Mouse (Mus musculus): ENCODE data around the gene Gjb3.

DNA sequence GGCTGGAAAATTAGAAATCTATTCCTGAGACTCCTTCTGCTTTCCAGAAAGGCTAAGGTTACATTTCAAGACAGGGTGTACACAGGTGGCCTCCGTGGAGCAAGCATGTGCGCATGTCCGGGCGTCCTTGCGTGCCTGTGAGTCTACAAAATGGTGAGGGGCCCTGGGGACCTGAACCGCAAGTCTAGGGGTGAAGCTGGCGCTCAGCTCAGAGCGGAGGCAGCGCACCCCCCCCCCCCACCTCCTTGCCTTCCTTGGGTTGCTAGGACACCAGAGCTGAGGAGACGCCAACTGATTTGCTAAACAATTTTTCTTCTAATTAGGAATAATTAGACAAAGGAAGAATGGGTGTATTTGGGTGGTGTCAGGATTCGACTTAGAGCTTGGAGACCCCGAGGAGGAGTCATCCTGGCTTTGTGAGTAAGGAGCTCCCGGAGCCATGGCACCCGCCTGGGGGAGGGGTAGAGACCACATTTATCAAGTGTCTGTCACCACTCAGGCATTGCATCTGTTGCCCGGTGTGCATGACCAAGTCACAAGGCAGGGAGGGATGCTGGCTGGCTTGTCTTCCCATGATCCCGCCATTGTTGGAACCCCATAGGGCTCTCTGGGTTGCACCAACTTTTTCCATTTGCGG is 45.0 kb upstream of the Gjb3 start:
- TF ChIP-seq CTCF (IDR thresholded peaks at IDR 0.05; ENCODE audit: control insufficient read depth, insufficient read depth, low read length): no peak
- TF ChIP-seq POLR2A (IDR thresholded peaks at IDR 0.05; ENCODE audit: borderline replicate concordance, control insufficient read depth, low read depth, low read length): no peak
